Mouse (Mus musculus) adrenal gland, postnatal 0 days (tissue): ENCODE results near the gene Bag1. TPM values are rescaled to one million over a fixed set of nuclear protein-coding genes. Genes with fewer than 3 reads are reported as not detected.

Experiments
- microRNA-seq: library from miRNA; unstranded; fragments of <30 nt; microRNA quantifications from one replicate; pipeline ENCODE4, GENCODE M21; 2016; ENCODE audit warnings: borderline replicate concordance; ENCODE audit not compliant: insufficient number of aligned reads
- polyA plus RNA-seq: library from polyadenylated mRNA; unstranded; fragments of >200 nt; fragmentation: Nextera tagmentation; extraction: Ambion mirVana; gene quantifications from 2 replicates; pipeline ENCODE4 v1.2.1, GENCODE M21; 2015

The Bag1 gene
- polyA plus RNA-seq = 254 and 306 TPM in 2 replicates

GRCm38 (mm10) chr4:40948160-40948708 lies at the start of gene Bag1, which contains the start of gene Chmp5:
TSS of gene Bag1 (minus strand) at chr4:40948294.
TSS of gene Chmp5 (plus strand) at chr4:40948407.

GRCm38 (mm10) chr4:40970842-40971701 lies 23.0 kb upstream of the Bag1 start, which contains the start of gene Nfx1:
TSS of gene Nfx1 (plus strand) at chr4:40970906.

GRCm38 (mm10) chr4:40919785-40920184 lies 28.3 kb downstream of the Bag1 start, which contains the start of gene Spink4:
TSS of gene Spink4 (plus strand) at chr4:40920052.

Small RNA genes within 50 kb of the gene (microRNA-seq; reads per million reads assigned to microRNA genes)
- gene Mir3094 = 1.4 reads per million

Other genes with a start within 250 kb of the Bag1 start
- 31.3 and 33.3 TPM in 2 replicates for gene Aptx, start 245.1 kb downstream of the Bag1 start, polyA plus RNA-seq
- gene Dnaja1, start 226.1 kb downstream of the Bag1 start, polyA plus RNA-seq = 338 and 374 TPM in 2 replicates
- 101 and 134 TPM in 2 replicates for gene Smu1, start 190.4 kb downstream of the Bag1 start, polyA plus RNA-seq
- gene B4galt1, start 94.3 kb downstream of the Bag1 start, polyA plus RNA-seq = 38.1 and 56.3 TPM in 2 replicates
- 7.0 and 10.7 TPM in 2 replicates for gene Spink4, start 28.2 kb downstream of the Bag1 start, polyA plus RNA-seq
- 220 and 221 TPM in 2 replicates for gene Chmp5, start 113 bp upstream of the Bag1 start, polyA plus RNA-seq
- gene Nfx1, start 22.6 kb upstream of the Bag1 start, polyA plus RNA-seq = 36.2 and 69.4 TPM in 2 replicates
- gene Aqp7, start 99.8 kb upstream of the Bag1 start, polyA plus RNA-seq = 0.99 and 1.6 TPM in 2 replicates
- gene Aqp3, start 149.9 kb upstream of the Bag1 start, polyA plus RNA-seq = 1.7 and 3.5 TPM in 2 replicates
- gene Nol6, start 176.2 kb upstream of the Bag1 start, polyA plus RNA-seq = 12.1 and 18.4 TPM in 2 replicates
- gene Ube2r2, start 187.4 kb upstream of the Bag1 start, polyA plus RNA-seq = 61.1 and 78.5 TPM in 2 replicates